Mouse (Mus musculus): ENCODE measurements around the gene Disp1.

GRCm38 (mm10) chr1:183227469-183227868 lies 6.1 kb upstream of the Disp1 start:
- TF ChIP-seq GATA1 (IDR thresholded peaks at IDR 0.05; ENCODE audit: low read length) (no peak), TAL1 (IDR thresholded peaks at IDR 0.05; ENCODE audit: low read length) (no peak)
